Mouse (Mus musculus): ENCODE measurements around the gene Tmbim4. TPM values are rescaled to one million over a fixed set of nuclear protein-coding genes. Genes with fewer than 3 reads are reported as not detected.
A peak's percentile ranks its signal among the peaks of the same experiment; 100 is the strongest.
"Not testable (repeated sequence)": the region's sequence is repeated elsewhere in the genome, so short reads cannot be mapped to it uniquely, and the experiment has no call there.

Tmbim4 gene
- total RNA-seq, 2 experiments from 2014 or later: 63.8 to 67.3 TPM

GRCm38 (mm10) chr10:120193255-120193654, 8.1 kb upstream of the Tmbim4 start:
- intact Hi-C loops (cut with DNase I): no loop called here
- no peak for DNase-seq

DNA sequence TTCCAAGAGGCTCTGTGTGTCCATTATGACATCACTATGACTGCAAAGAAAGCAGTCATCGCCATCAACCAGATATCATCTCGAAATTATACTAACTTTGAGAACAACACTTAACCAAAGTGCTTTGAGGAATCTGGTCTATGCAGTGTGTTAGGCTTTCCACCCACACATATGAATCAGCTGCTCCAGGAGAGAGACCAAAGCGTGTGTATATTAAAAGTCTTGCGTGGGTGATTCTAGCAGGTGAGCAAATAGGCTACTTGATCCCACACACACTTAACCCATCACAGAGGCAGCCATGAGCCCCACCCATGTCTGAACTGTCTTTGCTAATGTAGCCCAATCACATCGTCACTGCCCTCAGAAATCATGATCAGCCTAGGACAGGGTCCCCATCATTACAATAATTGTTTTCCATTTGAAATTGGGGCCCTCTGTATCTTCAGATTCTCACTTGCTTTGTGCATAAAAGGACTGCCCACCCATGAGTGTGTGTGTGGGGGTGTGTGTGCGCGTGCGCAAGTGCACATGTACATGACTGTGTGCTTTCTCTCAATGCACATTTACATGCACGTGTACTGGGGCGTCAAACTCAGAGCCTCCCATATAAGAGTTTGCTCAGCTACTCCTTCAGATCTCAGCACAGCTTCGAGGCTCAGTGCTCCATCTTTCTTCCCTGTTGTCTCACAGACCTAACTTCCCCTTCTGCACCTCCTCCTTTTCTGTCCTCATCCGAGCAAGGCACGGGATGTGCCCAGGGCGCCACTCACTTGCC, 4.1 kb upstream of the Tmbim4 start:
- intact Hi-C loops (cut with DNase I): no loop called here
- DNase-seq: no peak

GRCm38 (mm10) chr10:120201961-120202402, 592 bp downstream of the Tmbim4 start, which contains the start of gene Irak3:
Gene Irak3, minus strand, starts transcription at chr10:120202130.
- DNase-seq: peak; percentile 81 to 84
- intact Hi-C loops (cut with DNase I): no loop called here

DNA sequence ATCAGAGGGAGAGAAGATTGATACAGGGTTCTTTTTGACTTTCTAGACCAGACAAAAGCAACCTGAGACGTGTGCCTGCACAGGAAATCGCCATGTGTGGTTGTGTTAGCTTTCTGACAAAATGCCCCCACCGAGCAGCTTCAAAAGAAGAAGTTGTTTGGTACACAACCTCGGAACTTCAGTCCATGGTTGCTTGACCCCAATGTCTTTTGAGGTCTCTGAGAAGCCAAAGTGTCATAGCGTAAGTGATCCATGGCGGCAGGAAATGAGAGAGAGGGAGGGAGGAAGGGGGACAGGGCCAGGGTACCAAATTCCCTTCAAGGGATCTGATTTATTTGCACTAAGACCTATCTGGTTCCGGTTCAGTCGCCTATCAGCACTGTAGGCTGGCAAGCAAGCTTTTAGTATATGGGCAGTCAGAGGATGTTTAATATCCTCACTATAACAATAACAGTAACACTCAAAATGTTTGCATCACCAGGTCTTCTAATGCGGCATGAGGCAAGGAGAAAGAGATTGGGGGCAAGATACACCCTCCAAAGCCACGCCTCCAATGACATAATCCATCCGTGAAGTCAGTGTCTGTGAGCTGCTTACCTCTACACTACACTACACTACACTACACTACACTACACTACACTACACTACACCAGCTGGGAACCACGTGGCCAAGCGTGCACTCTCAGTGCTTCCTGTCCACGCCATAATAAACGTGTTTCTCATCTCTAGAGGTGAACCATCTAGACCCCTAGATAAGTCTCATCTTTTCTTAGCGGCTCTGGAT, 1.3 kb downstream of the Tmbim4 start:
- intact Hi-C loops (cut with DNase I): no loop called here
- no peak for DNase-seq

DNA sequence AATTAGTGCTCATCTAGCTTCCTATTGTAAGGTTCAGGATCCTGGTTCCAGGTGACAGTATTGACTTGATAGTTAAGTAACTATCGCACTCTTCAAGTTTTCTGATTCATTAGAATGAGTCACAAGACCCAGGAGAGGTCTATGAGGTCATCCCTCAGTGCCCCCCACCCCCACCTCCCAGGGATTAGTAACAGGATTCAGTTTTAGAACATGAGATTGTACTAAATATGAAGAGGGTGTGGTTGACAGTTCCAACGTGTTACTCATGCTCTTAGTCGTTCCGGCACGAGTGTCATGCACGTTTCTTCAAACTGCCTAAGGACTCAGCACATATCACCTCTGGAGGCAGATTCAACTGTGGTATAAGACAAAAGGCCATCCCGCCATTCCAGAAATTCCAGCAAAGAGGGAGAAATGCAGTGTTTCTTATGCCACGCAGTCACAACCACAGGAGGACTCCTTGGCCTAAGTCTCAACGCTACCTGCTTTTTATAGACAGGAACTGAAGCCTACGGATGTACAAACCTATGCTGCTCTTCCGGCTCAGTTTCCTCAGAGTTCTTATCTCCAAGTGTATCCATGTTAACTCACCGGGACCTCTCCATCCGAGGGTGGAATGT, 3.3 kb downstream of the Tmbim4 start:
- intact Hi-C loops (cut with DNase I): no loop called here
- no peak for DNase-seq

DNA sequence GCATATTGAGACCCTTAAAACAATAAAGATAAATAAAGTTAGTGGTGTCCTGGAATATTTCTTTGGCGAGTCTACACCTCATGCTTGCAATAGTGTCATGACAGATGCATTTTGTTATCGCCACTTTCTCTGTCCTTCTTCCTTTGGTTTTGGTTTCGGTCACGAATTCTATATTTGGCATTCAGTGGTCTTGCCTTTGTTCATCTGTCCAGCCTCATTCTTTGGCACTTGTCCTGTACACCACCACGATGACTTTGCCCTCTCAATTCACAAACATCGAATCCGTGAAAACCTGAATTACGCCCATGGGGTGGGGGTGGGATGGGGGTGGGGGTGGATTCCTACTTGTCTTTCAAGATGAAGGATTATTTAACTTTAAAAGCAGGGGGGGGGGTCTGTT, 6.6 kb downstream of the Tmbim4 start:
- intact Hi-C loops (cut with DNase I): no loop called here
- DNase-seq: no peak

DNA sequence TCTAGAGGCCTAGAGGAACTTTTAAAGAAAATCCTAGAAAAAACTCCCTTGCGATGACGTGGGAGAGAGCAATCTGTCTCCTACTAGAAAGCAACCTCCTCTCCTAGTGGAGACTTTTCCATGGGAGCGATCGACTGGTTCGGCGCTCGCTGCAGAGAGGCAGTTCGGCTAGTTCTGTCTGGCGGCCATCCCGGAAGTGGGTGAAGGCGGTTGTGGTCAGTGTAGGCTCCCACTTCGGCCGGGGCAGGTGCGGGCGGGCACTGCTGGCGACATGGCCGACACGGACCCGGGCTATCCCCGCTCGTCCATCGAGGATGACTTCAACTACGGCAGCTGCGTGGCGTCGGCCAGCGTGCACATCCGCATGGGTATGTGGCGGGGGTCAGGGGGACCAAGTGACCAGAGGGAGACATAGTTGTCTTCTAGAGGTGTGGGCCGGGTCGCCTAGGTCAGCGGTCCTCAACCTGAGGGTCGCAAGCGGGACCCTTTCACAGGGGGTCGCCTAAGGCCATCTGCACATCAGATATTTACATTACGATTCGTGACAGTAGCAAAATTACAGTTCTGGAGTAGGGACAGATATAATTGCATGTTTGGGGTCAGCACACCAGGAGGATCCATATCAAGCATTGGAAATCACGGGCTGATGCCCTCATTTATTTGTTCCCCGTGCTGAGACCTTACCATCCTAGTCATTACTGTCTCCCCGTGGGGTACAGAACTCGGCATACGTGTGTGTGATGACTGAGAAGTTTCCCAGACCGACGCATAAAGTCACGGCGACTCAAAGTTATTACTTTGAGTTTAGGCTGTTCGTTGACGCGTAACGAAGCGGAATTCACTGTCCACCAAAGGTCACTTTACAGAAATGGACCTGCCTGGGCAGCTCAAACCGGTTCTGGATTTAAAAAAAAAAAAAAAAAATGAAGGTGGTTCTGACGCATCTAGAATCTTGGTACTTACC, 7.5 kb downstream of the Tmbim4 start:
- peak; percentile 84 to 85 for DNase-seq
- intact Hi-C loops (cut with DNase I): no loop called here

DNA sequence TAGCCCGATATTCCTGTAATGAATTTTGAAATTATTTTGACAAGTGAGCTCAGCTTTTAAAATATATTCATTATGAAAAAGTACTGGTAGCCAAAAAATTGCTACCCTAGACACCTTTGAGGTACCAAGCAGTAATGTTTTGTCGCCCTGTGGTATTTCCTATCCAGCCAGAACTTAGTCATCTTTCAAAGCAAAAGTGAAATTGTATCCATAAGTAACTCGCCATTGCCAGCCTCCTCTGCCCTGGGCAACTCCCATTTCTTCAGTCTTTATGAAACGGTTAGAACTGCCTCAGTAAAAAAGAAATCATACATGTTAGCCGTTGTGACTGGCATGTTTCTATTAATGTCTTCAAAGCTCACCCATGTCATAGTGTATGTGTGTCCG, 8.1 kb downstream of the Tmbim4 start:
- intact Hi-C loops (cut with DNase I): no loop called here
- no peak for DNase-seq

- intact Hi-C loops (cut with DNase I): no loop called here
- DNase-seq: no peak
Measured at GRCm38 (mm10) chr10:120210096-120210495, 8.7 kb downstream of the Tmbim4 start.

- intact Hi-C loops (cut with DNase I); DNase-seq: not testable (repeated sequence)
Measured at GRCm38 (mm10) chr10:120217099-120217498, 15.7 kb downstream of the Tmbim4 start.

- no peak for DNase-seq
- intact Hi-C loops (cut with DNase I): no loop called here
Measured at GRCm38 (mm10) chr10:120218996-120219395, 17.6 kb downstream of the Tmbim4 start.

- DNase-seq: no peak
- intact Hi-C loops (cut with DNase I): no loop called here
Measured at GRCm38 (mm10) chr10:120219578-120220359, 18.4 kb downstream of the Tmbim4 start.

DNA sequence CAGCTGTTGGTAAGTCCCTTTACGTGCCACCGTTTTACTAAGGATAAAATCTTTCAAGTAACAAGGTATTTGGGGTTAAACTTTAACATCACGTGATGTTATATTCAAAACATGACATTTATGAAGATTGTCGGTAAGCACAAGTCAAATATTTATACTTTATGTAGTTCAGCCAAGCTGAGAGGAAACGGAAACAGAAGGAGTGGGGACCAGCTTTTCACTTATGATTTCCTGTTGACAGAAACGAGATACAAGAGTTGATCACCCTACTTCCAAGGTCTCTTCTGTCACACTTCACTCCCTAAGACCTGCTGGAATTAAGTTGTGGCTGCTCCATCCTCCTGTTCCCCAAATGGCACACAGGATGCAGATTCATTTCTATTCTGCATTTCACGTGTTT, 19.4 kb downstream of the Tmbim4 start:
- intact Hi-C loops (cut with DNase I): no loop called here
- DNase-seq: no peak

DNA sequence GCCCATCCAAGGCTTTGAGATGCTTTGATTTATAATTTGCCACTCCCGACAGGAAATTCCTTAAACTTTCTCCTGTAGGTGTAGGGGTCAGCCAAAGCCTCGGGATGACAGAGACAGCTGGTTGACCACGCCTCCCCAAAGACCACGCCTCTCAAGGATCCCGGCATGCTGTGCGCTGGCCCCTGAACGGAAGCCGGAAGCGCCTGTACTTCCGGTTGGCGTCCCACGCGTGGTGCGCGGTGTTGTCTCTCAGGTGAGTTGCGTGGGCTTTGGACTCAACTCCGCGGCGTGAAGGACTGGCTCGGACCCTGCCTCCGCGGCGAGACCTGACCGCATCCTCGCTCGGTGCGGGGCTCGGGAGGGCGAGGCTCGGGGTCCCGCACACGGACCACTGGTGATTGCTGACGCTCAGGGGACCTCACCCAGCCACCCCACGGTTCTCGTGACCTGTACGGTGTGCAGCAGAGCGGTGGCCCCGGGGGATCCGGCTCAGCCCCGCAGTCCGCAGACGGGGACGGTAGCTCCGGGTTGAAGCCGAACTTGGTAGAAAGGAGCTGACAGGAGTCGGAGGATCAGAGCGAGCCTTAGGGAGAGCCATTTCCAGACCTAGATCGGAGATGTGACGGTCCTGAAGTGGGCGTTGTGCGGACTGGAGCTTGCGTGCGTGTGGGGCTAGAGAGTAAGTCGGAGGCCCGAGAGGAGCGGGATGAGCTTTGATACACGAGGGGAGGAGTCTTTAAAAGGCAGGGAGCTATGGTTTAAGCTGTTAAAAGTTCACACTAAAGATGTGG, 25.7 kb downstream of the Tmbim4 start, which contains the start of gene Llph:
Gene Llph (plus strand): TSS at position 200 of the 791 bp plus-strand sequence.
- peak; percentile 74 to 83 for DNase-seq
- intact Hi-C loops (cut with DNase I): no loop called here

DNA sequence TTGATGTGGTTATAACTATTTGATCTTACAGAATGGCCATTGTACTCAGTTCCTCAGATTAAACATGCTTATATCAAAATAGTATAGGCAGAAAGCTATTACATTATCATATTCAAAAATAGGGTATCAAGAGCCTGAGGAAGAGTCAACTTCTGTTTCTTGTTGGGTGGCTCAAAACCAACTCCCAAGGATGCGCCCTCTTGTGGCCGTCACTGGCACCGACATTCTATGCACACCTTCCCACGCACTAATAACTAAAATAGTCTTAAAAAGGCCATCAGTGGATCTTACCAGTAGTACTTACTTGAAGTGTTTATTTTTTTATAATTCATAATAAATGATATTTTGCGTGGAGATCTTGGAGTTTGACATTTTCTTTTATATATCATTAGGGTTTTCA, 30.3 kb downstream of the Tmbim4 start:
- peak; percentile 47 to 50 for DNase-seq
- intact Hi-C loops (cut with DNase I): loop anchor here (5.0 kb wide), 1 partner anchor 41 kb away; no protein-coding TSS in a partner anchor

- intact Hi-C loops (cut with DNase I): loop anchor here (5.0 kb wide), 1 partner anchor 38 kb away; no protein-coding TSS in a partner anchor
- DNase-seq: peak in 1 of 2 experiments; percentile 40
Measured at GRCm38 (mm10) chr10:120233655-120234367, 32.4 kb downstream of the Tmbim4 start.

DNA sequence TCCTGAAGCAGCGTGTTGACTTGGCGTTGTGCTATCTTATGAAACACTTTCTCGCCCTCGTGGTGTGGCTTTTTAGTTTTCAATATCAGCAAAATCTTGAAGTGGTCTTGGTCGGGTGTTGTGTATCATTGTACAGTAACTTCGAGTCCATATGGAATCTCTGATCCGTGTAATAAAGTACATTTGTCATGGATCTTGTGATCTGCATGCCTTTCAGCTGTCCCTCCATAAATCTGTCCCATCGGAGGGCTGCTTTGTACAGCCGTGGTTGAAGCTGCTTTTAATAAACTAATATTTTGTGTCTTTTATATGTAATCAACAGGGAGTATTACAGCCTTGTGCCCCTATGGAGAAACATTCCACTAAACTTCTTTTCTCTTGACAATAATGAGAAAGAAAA, 35.5 kb downstream of the Tmbim4 start:
- DNase-seq: no peak
- intact Hi-C loops (cut with DNase I): no loop called here

GRCm38 (mm10) chr10:120238241-120238640, 36.9 kb downstream of the Tmbim4 start:
- intact Hi-C loops (cut with DNase I): no loop called here
- DNase-seq: no peak

All from gastrocnemius, postnatal 36 days (tissue).